Mouse (Mus musculus) layer of hippocampus, adult 9-11 months (tissue): ENCODE data around the gene Rnf169.
"Not testable (repeated sequence)": the region's sequence is repeated elsewhere in the genome, so short reads cannot be mapped to it uniquely, and the experiment has no call there.

Experiments
- DNase-seq: peaks from one replicate; pipeline ENCODE4 v3.0.0; 2022

Gene Rnf169

GRCm38 (mm10) chr7:99945012-99945411, 35.2 kb downstream of the Rnf169 start:
- DNase-seq, result not testable (repeated sequence)

- DNase-seq, result no peak
Observed at GRCm38 (mm10) chr7:99944520-99944919, 35.7 kb downstream of the Rnf169 start.

- DNase-seq, result no peak
Observed at GRCm38 (mm10) chr7:99940669-99941068, 39.6 kb downstream of the Rnf169 start.

- DNase-seq, result no peak
Observed at GRCm38 (mm10) chr7:99935758-99936157, 44.5 kb downstream of the Rnf169 start.

GRCm38 (mm10) chr7:99926916-99927714, 53.1 kb downstream of the Rnf169 start:
- DNase-seq, result peak; percentile 81

- no peak for DNase-seq
Observed at GRCm38 (mm10) chr7:99920416-99920815, 59.8 kb downstream of the Rnf169 start.

GRCm38 (mm10) chr7:99919971-99920370, 60.3 kb downstream of the Rnf169 start:
- DNase-seq, result no peak

GRCm38 (mm10) chr7:99919164-99919563, 61.1 kb downstream of the Rnf169 start:
- DNase-seq, result peak; percentile 82

GRCm38 (mm10) chr7:99917320-99917844, 62.9 kb downstream of the Rnf169 start:
- DNase-seq, result peak; percentile 36

- DNase-seq, result no peak
Observed at GRCm38 (mm10) chr7:99916741-99917319, 63.4 kb downstream of the Rnf169 start.

- DNase-seq, result no peak
Observed at GRCm38 (mm10) chr7:99915511-99915910, 64.7 kb downstream of the Rnf169 start.

- no peak for DNase-seq
Observed at GRCm38 (mm10) chr7:99914316-99914715, 65.9 kb downstream of the Rnf169 start.

GRCm38 (mm10) chr7:99911038-99911437, 69.2 kb downstream of the Rnf169 start:
- DNase-seq, result no peak

- DNase-seq, result no peak
Observed at GRCm38 (mm10) chr7:99907463-99907862, 72.8 kb downstream of the Rnf169 start.

GRCm38 (mm10) chr7:99906346-99906745, 73.9 kb downstream of the Rnf169 start:
- DNase-seq, result no peak

GRCm38 (mm10) chr7:99904421-99905005, 75.7 kb downstream of the Rnf169 start:
- DNase-seq, result no peak

- no peak for DNase-seq
Observed at GRCm38 (mm10) chr7:99902918-99903665, 77.2 kb downstream of the Rnf169 start.

GRCm38 (mm10) chr7:99902208-99902607, 78.0 kb downstream of the Rnf169 start:
- peak; percentile 46 for DNase-seq

GRCm38 (mm10) chr7:99896905-99897304, 83.3 kb downstream of the Rnf169 start:
- no peak for DNase-seq

- no peak for DNase-seq
Observed at GRCm38 (mm10) chr7:99894478-99894877, 85.8 kb downstream of the Rnf169 start.

GRCm38 (mm10) chr7:99893967-99894366, 86.3 kb downstream of the Rnf169 start:
- DNase-seq, result no peak

- DNase-seq, result no peak
Observed at GRCm38 (mm10) chr7:99892351-99892750, 87.9 kb downstream of the Rnf169 start.

- DNase-seq, result peak; percentile 52
Observed at GRCm38 (mm10) chr7:99891471-99891870, 88.8 kb downstream of the Rnf169 start.
